Mouse (Mus musculus) limb, embryonic 13.5 days (tissue): Measurements from ENCODE around the gene Tmem30c. TPM values are rescaled to one million over a fixed set of nuclear protein-coding genes. Genes with fewer than 3 reads are reported as not detected.

Experiments
- polyA plus RNA-seq: library from polyadenylated mRNA; unstranded; fragments of >200 nt; fragmentation: Nextera tagmentation; extraction: Ambion mirVana; gene quantifications from 2 replicates; pipeline ENCODE4 v1.2.1, GENCODE M21; 2015

Tmem30c gene
- polyA plus RNA-seq, 1 experiment from 2014 or later, result 0.11 TPM

Other genes with a start within 250 kb of the Tmem30c start
- 0.08 TPM in 1 of 2 replicates, not detected in the other for gene Tmem45a2, start 221.5 kb downstream of the Tmem30c start, polyA plus RNA-seq
- 40.2 and 40.4 TPM in 2 replicates for gene Tomm70a, start 171.2 kb downstream of the Tmem30c start, polyA plus RNA-seq
- 93.8 and 101 TPM in 2 replicates for gene Nit2, start 125.5 kb downstream of the Tmem30c start, polyA plus RNA-seq
- gene Tbc1d23, start 61.4 kb downstream of the Tmem30c start, polyA plus RNA-seq, result 30.9 and 35.3 TPM in 2 replicates
- 31.5 and 37.3 TPM in 2 replicates for gene Filip1l, start 60.2 kb upstream of the Tmem30c start, polyA plus RNA-seq